Mouse (Mus musculus): Measurements from ENCODE around the gene Lsamp.

Gene Lsamp

GRCm38 (mm10) chr16:41258145-41259035 lies 1274.2 kb downstream of the Lsamp start:
- DNase-seq: peak; percentile 60

- DNase-seq: no peak
Observed at GRCm38 (mm10) chr16:41275999-41276671, 1292.0 kb downstream of the Lsamp start.

DNA sequence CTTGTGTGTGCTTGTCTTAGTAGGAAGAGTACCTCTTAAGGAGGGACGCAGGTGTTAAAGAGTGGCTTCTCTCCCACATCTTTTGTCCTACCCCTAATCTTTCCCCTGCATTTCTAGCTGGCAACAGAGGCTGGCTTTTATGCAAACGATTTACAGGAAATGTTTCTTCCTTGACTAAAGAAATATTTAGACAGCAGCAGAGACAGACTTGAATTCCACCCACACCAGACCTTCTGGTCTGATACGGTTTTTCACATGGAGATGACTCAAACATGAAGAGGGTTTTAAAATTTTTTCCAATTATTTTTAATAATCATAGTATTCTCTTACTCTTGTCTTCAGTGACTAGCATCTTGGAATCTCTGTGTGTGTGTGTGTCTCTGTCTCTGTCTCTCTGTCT lies 1333.8 kb downstream of the Lsamp start:
- DNase-seq: peak; percentile 52

- no peak for DNase-seq
Observed at GRCm38 (mm10) chr16:41343431-41343830, 1359.3 kb downstream of the Lsamp start.

- DNase-seq: no peak
Observed at GRCm38 (mm10) chr16:41365138-41365537, 1381.0 kb downstream of the Lsamp start.

DNA sequence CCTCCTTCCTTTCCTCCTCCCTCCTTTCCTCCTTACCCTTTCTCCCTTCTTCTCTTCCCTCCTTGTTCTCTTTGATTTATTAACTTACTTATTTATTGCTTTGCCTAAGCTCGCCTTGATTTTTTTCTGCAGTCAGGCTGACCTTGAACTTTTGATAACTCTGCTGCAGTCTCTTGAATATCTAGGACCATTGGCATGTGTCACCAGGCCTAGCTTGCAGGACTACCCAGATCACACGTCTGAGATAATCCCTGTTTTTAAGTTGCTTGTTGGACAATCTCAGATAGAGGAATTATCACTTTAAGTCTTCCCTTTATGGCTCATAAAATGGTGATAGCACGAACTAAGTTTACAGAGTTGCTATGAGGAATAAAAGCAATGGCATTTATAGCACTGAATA lies 1399.5 kb downstream of the Lsamp start:
- no peak for DNase-seq

DNA sequence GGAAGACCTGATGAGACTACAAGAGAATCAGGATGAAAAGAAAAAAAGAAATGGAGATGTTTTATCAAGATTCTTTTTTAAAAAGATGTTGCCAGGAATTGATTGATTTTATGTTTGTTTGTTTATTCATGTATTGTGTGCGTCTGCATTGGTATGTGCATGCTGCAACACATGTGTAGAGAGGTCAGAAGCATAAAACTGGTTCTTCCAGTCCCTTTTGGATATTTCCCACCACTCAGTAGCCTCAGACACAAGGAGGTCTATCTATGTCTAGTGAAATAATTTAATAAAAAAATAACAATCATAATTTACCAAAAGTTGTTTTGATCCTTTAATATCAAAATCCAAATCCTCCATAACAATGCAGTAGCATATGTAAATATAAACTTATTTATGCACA lies 1400.1 kb downstream of the Lsamp start:
- no peak for DNase-seq

DNA sequence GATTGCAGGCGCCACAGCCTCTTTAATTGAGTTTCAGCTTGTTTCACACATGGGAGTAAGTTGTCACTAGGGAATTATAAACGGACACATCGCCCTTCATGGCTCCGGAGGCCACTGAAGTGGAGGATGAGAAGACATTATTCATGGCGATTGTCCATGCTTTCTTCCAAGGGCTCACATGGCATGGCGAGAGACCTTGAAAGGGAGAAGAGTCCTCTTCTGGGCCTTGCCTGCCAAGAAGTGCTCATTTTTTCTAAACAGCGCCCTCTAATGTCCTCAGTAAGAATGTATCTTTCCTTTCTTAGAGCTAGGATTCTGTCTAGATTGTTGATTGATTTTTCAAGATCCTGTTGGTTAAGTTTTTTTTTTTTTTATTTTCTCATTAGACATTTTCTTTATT lies 1424.7 kb downstream of the Lsamp start:
- no peak for DNase-seq

DNA sequence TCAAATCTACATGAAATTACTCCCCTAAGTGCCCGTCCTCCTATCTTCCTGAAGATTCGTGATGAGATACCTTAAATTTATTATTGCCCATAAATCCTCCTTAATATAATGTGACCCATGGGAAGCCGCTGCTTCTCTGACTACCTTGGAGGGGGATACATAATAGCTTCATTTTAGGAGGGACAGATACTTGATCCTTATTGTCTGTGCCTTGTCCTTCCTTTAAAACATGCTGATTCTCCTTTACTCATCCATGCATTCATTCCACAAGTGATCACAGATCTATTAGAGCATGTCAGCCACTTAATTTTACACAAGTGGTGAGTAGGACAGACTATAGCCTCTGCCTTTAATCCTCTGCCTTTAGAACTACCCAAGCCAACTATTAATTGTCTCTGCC lies 1426.5 kb downstream of the Lsamp start:
- DNase-seq: no peak

DNA sequence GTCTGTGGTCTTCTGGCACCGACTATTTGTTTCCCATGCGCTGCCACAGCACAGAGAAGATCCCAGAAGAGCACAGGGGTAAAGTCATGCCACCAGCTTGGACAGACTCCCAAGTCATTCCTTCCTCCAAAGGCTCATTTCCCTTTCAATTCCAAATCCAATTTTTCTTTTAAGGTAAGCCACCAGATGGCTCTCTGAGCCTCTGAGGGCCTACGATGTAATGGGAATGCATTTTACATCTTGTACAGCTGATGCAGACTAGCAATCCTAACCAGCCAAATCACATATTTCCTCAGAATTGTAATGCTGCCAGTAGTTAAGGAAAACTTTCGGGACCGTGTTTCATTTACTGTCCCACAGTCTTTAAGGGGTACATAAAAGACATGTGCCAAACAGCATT lies 1433.2 kb downstream of the Lsamp start:
- no peak for DNase-seq

- DNase-seq: no peak
Observed at GRCm38 (mm10) chr16:41467391-41467790, 1483.2 kb downstream of the Lsamp start.

DNA sequence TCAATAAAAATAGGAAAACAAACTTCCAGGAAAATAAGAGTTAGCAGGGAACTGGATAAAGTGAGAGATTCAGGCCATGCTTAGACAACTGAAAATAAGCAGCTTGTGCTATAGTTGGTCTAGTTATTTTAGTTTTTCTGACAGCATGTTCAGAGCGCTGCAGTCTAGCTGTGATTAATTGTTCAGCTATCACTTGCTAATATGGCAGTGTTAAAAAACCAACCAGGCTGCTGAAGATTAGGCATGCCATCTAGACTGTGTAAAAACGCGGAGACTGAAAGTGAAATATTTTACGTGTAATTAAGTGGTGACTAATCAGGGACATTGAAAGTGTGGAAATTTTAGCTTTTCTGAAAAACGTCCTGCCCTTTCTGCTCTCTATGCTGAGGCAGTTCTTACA lies 1494.5 kb downstream of the Lsamp start:
- peak; percentile 20 for DNase-seq

DNA sequence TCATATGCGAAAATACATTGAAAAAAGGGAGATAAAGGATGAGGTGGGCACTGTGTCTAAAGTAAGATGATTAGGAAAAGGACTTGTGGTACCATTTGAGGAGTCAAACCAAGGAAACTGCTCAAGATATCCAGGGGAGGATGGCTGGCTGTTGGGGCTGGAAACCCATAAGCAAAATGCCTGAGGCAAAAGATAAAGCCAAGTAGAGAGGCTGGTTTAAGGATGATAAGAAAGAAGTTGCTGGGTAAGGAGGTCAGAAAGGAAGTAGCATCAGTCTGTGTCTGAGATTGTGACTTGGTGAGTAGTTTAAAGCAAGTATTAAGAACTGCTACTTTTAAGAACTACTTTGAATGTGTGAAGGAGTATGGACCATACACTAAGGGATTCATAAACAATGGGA lies 1497.7 kb downstream of the Lsamp start:
- no peak for DNase-seq

DNA sequence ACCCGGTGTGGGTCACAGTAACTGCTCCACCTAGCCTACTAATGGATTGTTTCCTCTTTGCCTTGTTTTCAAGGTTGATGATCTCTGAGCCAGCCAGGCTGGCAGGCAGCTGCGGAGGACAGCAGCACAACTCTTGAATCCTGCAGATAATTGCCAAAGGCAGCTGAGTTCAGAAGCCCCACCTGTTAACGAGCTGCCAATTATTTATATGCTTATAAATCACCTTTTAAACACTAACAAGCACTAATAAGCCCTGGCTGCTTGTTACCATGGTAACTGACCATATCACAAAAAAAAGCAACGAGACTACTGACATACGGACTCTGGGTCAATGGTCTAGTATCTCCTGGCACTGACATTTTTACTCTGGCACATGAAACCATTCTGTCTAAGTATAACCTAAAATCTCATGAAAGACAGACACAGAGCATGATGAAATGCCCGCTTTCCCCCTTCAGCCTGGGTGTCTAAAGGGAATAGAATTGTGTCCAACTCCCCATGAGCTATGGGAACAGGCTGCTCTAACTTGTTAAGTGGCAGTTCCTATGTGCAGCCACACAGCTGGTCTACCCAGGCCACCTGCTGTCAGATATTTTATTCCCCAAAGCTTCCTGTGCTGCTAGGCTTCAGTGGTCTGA lies 1526.9 kb downstream of the Lsamp start:
- DNase-seq: no peak

- DNase-seq: no peak
Observed at GRCm38 (mm10) chr16:41521566-41521965, 1537.4 kb downstream of the Lsamp start.

DNA sequence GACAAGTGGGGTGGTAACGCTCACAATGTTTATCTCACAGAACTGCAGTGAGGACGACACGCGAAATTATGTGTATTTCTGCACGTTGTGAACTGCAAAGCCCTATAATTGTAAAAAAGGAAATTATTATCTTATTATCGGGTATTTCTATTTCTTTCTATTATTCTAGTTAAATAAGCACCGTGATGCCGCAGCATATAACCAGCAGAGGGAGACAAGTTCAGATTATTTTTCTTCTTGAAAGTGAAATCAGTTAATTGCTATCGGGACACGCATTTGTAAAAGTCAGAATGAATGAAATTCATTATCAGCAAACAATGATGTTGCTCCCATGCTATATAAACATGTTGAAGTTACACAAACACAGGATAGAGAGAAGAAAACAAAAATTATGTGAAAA lies 1540.1 kb downstream of the Lsamp start:
- no peak for DNase-seq

- DNase-seq: peak; percentile 71
Observed at GRCm38 (mm10) chr16:41532661-41533551, 1548.7 kb downstream of the Lsamp start.

GRCm38 (mm10) chr16:41533686-41534085 lies 1549.5 kb downstream of the Lsamp start:
- DNase-seq: no peak

DNA sequence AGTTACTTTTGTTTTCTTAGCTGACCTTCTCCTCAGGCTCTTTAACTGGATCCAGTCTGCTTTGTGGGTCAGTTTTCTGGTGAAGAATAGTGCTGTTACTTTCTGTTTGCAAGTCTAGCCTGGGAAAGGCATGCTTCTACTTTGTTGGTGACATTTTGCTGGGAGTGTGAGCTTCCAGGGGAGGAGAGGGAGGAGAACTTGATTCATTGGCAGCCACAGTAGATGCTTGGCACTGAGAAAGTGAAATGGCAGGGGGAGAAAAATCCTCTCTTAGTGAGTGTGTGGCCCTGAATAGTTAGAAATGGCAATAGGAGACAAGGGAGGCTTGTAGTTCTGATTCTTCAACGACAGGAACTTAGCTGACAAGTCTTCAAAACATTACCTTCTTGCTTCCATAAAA lies 1551.6 kb downstream of the Lsamp start:
- DNase-seq: no peak

GRCm38 (mm10) chr16:41542641-41543040 lies 1558.5 kb downstream of the Lsamp start:
- no peak for DNase-seq

- no peak for DNase-seq
Observed at GRCm38 (mm10) chr16:41551164-41551563, 1567.0 kb downstream of the Lsamp start.

- DNase-seq: peak; percentile 56
Observed at GRCm38 (mm10) chr16:41551851-41552262, 1567.7 kb downstream of the Lsamp start.

DNA sequence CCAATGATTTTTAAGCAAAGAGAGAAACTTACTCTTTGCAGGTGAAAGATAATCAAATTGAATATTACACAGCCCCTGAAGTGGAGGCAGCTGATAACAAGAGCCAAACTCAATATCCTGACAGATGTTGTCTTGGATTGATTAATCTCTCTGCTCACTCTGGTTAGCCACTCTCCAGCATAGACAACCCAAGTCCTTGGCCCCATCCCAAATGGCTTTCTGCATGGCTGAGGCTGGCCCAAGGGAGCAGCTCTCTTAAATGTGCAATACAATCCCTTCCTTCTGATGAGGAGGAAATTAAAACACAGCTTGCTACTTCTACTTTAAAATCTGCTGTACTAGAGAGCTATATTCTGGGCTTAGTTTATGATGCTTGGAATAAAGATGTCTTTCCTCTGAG lies 1572.9 kb downstream of the Lsamp start:
- no peak for DNase-seq
